Mouse (Mus musculus): ENCODE results near the gene Dhcr24. TPM values are rescaled to one million over a fixed set of nuclear protein-coding genes. Genes with fewer than 3 reads are reported as not detected.

Dhcr24 gene
- polyA plus RNA-seq, 1 experiment = 55.7 TPM

Other genes starting within 250 kb of the Dhcr24 start
- gene Usp24, start 244.8 kb upstream of the Dhcr24 start, polyA plus RNA-seq (2012; rRNA removed) = 9.9 and 12.2 TPM in 2 replicates
- gene Pcsk9, start 96.7 kb upstream of the Dhcr24 start, polyA plus RNA-seq (2012; rRNA removed) = 1.7 and 2.0 TPM in 2 replicates
- gene Bsnd, start 68.8 kb upstream of the Dhcr24 start, polyA plus RNA-seq (2012; rRNA removed) = 0.34 and 0.41 TPM in 2 replicates
- gene Lexm, start 56.2 kb downstream of the Dhcr24 start, polyA plus RNA-seq (2012; rRNA removed) = 0.23 and 0.37 TPM in 2 replicates
- 8.0 and 11.9 TPM in 2 replicates for gene Ttc22, start 61.4 kb downstream of the Dhcr24 start, polyA plus RNA-seq (2012; rRNA removed)
- gene Pars2, start 90.0 kb downstream of the Dhcr24 start, polyA plus RNA-seq (2012; rRNA removed) = 9.3 and 12.1 TPM in 2 replicates
- 49.4 and 72.4 TPM in 2 replicates for gene Ttc4, start 117.9 kb downstream of the Dhcr24 start, polyA plus RNA-seq (2012; rRNA removed)
- gene Mroh7, start 169.9 kb downstream of the Dhcr24 start, polyA plus RNA-seq (2012; rRNA removed) = 2.0 and 3.6 TPM in 2 replicates
- gene Fam151a, start 172.9 kb downstream of the Dhcr24 start, polyA plus RNA-seq (2012; rRNA removed) = 0.61 and 0.81 TPM in 2 replicates
- gene Acot11, start 244.0 kb downstream of the Dhcr24 start, polyA plus RNA-seq (2012; rRNA removed) = 7.2 and 11.2 TPM in 2 replicates